Mouse (Mus musculus) thymus, adult 2 months (tissue): ENCODE data around the gene Igfbp1. TPM values are rescaled to one million over a fixed set of nuclear protein-coding genes. Genes with fewer than 3 reads are reported as not detected.

Source experiments
- DNase-seq: peaks from one replicate; pipeline ENCODE4 v3.0.0; 2021
- H3K27ac ChIP-seq: fragments of 200-500 bp; 2 replicates; pipeline ENCODE4 v1.5.1; 2012; ENCODE audit warnings: low read length, control low read depth; ENCODE audit not compliant: control insufficient read depth, insufficient read depth
- H3K27me3 ChIP-seq: fragments of 200-500 bp; 2 replicates; pipeline ENCODE4 v1.6.1; 2012; ENCODE audit warnings: mild to moderate bottlenecking, low read length, moderate library complexity, mixed read lengths; ENCODE audit not compliant: control insufficient read depth, insufficient read depth
- H3K36me3 ChIP-seq: fragments of 200-500 bp; 2 replicates; pipeline ENCODE4 v1.6.1; 2012; ENCODE audit warnings: mild to moderate bottlenecking, low read length, moderate library complexity; ENCODE audit not compliant: control insufficient read depth, insufficient read depth
- H3K4me1 ChIP-seq: fragments of 200-500 bp; replicated peaks from 2 replicates; pipeline ENCODE4 v1.6.1; 2012; ENCODE audit warnings: low read length; ENCODE audit not compliant: control insufficient read depth, insufficient read depth
- H3K4me3 ChIP-seq: fragments of 200-500 bp; 2 replicates; pipeline ENCODE4 v1.5.1; 2012; ENCODE audit warnings: mild to moderate bottlenecking, low read length, control low read depth, moderate library complexity; ENCODE audit not compliant: control insufficient read depth, insufficient read depth
- CTCF ChIP-seq: fragments of 200-500 bp; IDR thresholded peaks from 2 replicates; pipeline ENCODE4 v1.5.1; 2012; ENCODE audit warnings: mild to moderate bottlenecking, control low read depth, low read length, moderate library complexity, borderline replicate concordance; ENCODE audit not compliant: control insufficient read depth, poor library complexity, insufficient read depth; ENCODE audit errors: extremely low read depth
- POLR2A ChIP-seq: fragments of 200-500 bp; IDR thresholded peaks from 2 replicates; pipeline ENCODE4 v1.6.1; 2012; ENCODE audit warnings: mild to moderate bottlenecking, low read length, control low read depth, moderate library complexity; ENCODE audit not compliant: control insufficient read depth, poor library complexity, insufficient read depth; ENCODE audit errors: extremely low read depth
- WGBS: fragments of 180-500 bp; shearing (Covaris S2); methylation state at CpG from one replicate; pipeline ENCODE4 v1.1.7; 2018; 5-methylcytosine and 5-hydroxymethylcytosine counted together
- polyA plus RNA-seq: library from polyadenylated mRNA; depleted of rRNA; stranded (reverse); fragments of >200 nt; gene quantifications from 2 replicates; pipeline ENCODE4 v1.2.3, GENCODE M21; 2012

Igfbp1 gene
- polyA plus RNA-seq, 1 experiment: 0.30 TPM

DNA sequence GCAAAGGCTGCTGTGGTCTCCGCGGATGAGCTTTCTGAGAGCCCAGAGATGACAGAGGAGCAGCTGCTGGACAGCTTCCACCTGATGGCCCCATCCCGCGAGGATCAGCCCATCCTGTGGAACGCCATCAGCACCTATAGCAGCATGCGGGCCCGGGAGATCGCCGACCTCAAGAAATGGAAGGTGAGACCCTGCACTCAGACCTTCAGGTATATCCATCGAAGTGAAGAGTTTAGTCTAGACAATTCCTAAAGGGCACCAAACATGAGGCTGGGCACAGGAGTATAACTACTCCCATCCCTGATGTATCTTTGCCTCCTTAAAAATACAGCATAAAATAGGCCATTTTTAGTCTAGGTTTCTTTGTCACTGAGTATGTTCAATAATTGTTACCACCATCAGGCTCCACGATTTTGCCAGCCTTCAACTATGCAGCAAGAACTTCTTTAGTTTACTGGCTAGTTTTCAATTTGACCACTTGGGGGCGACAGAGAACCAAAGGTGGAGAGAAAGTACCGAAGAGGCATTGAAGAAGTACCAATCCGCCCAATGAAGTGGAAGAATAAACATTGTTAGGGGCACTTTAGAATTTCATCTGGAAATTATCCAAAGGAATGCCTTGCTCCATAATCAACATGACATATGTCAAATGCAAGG lies 2.3 kb downstream of the Igfbp1 start:
- peak; percentile 40 for DNase-seq
- Histone ChIP-seq H3K27ac (no peak overlapping the region), H3K27me3 (no peaks in the 10 kb centered on the region), H3K36me3 (no peaks in the 10 kb centered on the region), H3K4me1 (no peaks in the 10 kb centered on the region), H3K4me3 (no peak overlapping the region)
- TF ChIP-seq CTCF (no peak), POLR2A (no peak)
- WGBS: 54% methylated on average over 14 of the region's 14 CpGs

GRCm38 (mm10) chr11:7200393-7200783 lies 2.8 kb downstream of the Igfbp1 start:
- 87% methylated on average over 9 of the region's 9 CpGs for WGBS

GRCm38 (mm10) chr11:7202206-7202605 lies 4.6 kb downstream of the Igfbp1 start:
- no peak overlapping the region for H3K4me3 ChIP-seq
- no peak for DNase-seq
- no peaks in the 10 kb centered on the region for H3K36me3 ChIP-seq
- WGBS: 78% methylated on average over 7 of the region's 7 CpGs
- H3K4me1 ChIP-seq: no peaks in the 10 kb centered on the region
- no peaks in the 10 kb centered on the region for H3K27me3 ChIP-seq
- no peak overlapping the region for H3K27ac ChIP-seq
- TF ChIP-seq POLR2A: no peak

More at GRCm38 (mm10) chr11:7200393-7200783, 2.8 kb downstream of the Igfbp1 start:
- no peaks in the 10 kb centered on the region for H3K27me3 ChIP-seq
- TF ChIP-seq CTCF (no peak), POLR2A (no peak)
- no peak overlapping the region for H3K27ac ChIP-seq
- H3K4me1 ChIP-seq: no peaks in the 10 kb centered on the region
- H3K36me3 ChIP-seq: no peaks in the 10 kb centered on the region
- DNase-seq: no peak
- no peak overlapping the region for H3K4me3 ChIP-seq

DNA sequence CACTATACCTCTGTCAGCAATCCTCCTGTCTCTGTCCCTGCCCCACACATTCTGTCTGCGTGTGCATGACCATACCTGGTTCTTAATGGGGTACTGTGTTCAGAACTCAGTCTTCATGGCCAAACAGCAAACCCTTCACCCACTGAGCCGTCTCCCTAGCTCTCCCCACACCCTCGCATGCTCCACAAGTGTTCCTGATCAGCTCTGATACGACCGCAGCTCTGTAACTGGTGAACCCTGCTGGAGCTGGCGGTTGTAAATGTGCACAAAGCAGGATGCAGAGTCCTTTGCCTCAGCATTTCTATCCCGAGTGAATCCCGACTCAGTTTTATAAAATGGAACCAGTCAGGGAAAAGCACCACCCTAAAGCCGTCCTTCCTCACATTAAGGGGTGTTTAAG lies 6.3 kb downstream of the Igfbp1 start:
- no peaks in the 10 kb centered on the region for H3K4me1 ChIP-seq
- H3K27me3 ChIP-seq: no peaks in the 10 kb centered on the region
- H3K27ac ChIP-seq: no peak overlapping the region
- no peaks in the 10 kb centered on the region for H3K36me3 ChIP-seq
- H3K4me3 ChIP-seq: no peak overlapping the region
- no peak for TF ChIP-seq POLR2A
- TF ChIP-seq CTCF: no peak
- no peak for DNase-seq
- WGBS: 90% methylated on average over 9 of the region's 9 CpGs

GRCm38 (mm10) chr11:7210343-7210742 lies 12.8 kb downstream of the Igfbp1 start:
- Histone ChIP-seq H3K36me3 (no peaks in the 10 kb centered on the region), H3K4me1 (no peaks in the 10 kb centered on the region), H3K27ac (no peak overlapping the region), H3K27me3 (no peaks in the 10 kb centered on the region; the same call in 1 of the 2 replicates), H3K4me3 (no peak overlapping the region)
- DNase-seq: peak; percentile 35
- 25% methylated on average over 6 of the region's 6 CpGs for WGBS
- TF ChIP-seq POLR2A: no peak
- TF ChIP-seq CTCF: peak; percentile 62; the same call in 1 of the 2 replicates

DNA sequence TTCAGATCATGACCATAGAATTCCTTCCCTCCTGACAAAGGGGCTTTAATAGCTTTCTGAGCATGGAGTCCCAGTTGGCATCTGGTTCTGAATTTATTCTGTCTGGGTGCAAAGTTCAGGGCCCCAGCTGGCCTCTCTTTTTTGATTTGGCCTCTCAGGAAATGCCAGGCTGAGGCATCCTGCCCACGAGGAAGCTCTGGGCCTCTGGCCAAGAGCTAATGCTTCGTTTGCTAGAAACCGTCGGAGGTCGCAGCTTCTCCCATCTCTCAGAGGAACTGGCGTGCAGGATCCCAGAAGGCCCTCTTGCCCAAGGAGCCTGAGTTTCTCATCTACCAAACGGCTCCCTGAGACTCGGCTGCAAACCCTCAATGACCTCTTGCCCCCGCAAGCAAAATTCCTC lies 13.6 kb downstream of the Igfbp1 start:
- TF ChIP-seq POLR2A: no peak
- no peak for TF ChIP-seq CTCF
- Histone ChIP-seq H3K27ac (no peak overlapping the region), H3K27me3 (no peaks in the 10 kb centered on the region; the same call in 1 of the 2 replicates), H3K36me3 (no peaks in the 10 kb centered on the region), H3K4me3 (no peak overlapping the region), H3K4me1 (no peaks in the 10 kb centered on the region)
- 14% methylated on average over 9 of the region's 9 CpGs for WGBS
- DNase-seq: no peak
